Mouse (Mus musculus): Measurements from ENCODE around the gene Tcte2.

- TF ChIP-seq POLR2A (IDR thresholded peaks at IDR 0.05; ENCODE audit: borderline replicate concordance, low read depth, low read length) (no peak), CTCF (IDR thresholded peaks at IDR 0.05; ENCODE audit: low read depth, low read length) (no peak)
Measured at GRCm38 (mm10) chr17:13759853-13760627, 1.6 kb downstream of the Tcte2 start, which contains the start of gene Afdn.
